Mouse (Mus musculus): ENCODE measurements around the gene Bmi1. TPM values are rescaled to one million over a fixed set of nuclear protein-coding genes. Genes with fewer than 3 reads are reported as not detected.

Bmi1 gene
- polyA plus RNA-seq, 1 experiment from 2014 or later: 15.8 TPM

DNA sequence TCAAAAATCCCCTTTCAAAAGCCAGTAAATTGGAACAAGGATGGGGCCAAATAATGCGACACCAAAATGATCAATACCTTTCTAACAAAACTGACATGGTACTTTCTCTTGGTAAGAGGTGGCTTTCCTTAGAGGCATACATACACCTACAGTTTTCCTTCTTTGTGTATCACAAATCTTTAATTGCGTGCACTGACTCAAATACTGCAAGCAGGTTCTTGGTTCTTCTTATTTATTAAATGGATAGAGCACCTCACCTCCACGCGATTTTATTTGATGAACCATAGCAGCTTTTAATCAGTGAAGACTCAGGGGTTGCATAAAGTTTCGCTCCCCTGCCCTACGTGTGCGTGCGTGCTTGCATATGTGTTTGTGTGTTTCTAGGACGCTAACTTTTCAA lies 13.9 kb downstream of the Bmi1 start:
- no peak overlapping the region for H3K4me3 ChIP-seq (ENCODE audit: low read length)
- H3K4me2 ChIP-seq (ENCODE audit: low read depth, low read length): no peak overlapping the region
- no peaks in the 10 kb centered on the region for H3K36me3 ChIP-seq (ENCODE audit: control insufficient read depth, insufficient read depth)
- peaks cover 17% of the 10 kb centered on the region for H3K4me1 ChIP-seq (ENCODE audit: control insufficient read depth, insufficient read depth, low read length)
- H3K9ac ChIP-seq (ENCODE audit: low read length): no peak overlapping the region
- peaks cover 54% of the 10 kb centered on the region for H3K27me3 ChIP-seq (ENCODE audit: control insufficient read depth, insufficient read depth, low read length)
- WGBS: 3% methylated on average over 9 of the region's 9 CpGs
- H3K27ac ChIP-seq (ENCODE audit: low read length): no peak overlapping the region
- no peak for ATAC-seq (replicated peaks; ENCODE audit: extremely low read depth, insufficient read depth, low FRiP score)
- peaks cover 7% of the 10 kb centered on the region for H3K9me3 ChIP-seq (replicated peaks; ENCODE audit: control insufficient read depth, low read length)

DNA sequence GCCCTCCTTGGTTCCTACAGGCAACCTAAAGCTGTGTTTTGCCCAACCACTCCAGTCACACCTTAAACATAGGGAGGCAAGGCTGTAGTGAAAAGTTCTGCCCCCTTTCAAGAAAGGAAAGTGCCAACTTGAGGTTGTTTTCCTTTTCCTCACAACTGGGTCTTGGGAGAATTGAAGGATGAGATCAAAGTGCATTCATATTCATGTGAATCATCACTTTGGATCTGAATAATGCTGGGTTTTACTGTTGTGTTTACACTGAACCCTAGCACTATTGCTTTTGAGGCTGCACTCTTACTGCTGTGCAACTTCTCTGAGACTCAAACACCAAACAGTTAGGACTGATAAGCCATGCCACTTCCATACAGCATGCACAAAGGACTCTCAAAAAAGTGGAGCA lies 15.2 kb downstream of the Bmi1 start:
- ATAC-seq (replicated peaks; ENCODE audit: extremely low read depth, insufficient read depth, low FRiP score): no peak
- Histone ChIP-seq H3K4me1 (ENCODE audit: control insufficient read depth, insufficient read depth, low read length) (peaks cover 17% of the 10 kb centered on the region), H3K36me3 (ENCODE audit: control insufficient read depth, insufficient read depth) (no peaks in the 10 kb centered on the region), H3K4me3 (ENCODE audit: low read length) (no peak overlapping the region), H3K27me3 (ENCODE audit: control insufficient read depth, insufficient read depth, low read length) (peaks cover 50% of the 10 kb centered on the region), H3K9me3 (replicated peaks; ENCODE audit: control insufficient read depth, low read length) (peaks cover 7% of the 10 kb centered on the region), H3K4me2 (ENCODE audit: low read depth, low read length) (no peak overlapping the region), H3K9ac (ENCODE audit: low read length) (no peak overlapping the region), H3K27ac (ENCODE audit: low read length) (no peak overlapping the region)

DNA sequence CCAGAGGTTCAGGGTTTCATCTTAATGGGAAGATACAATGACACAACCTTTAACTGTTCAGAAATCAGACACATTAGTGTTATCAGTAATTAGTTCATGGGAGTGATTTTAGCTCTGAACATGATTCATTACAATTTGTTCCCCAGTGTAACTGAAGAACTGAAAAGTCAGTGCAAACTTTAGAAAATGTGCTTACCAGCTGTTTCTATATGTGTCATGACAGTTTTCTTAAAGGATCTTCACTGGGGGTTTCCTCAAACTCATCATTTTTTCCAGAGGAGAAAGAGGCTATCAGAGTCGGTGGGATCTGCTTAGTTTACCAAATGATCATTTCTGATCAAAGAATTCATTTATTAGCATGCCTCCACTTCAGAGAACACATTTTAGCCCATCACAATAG lies 15.7 kb downstream of the Bmi1 start:
- no peak overlapping the region for H3K4me3 ChIP-seq (ENCODE audit: low read length)
- H3K27ac ChIP-seq (ENCODE audit: low read length): no peak overlapping the region
- no peak overlapping the region for H3K4me2 ChIP-seq (ENCODE audit: low read depth, low read length)
- peaks cover 7% of the 10 kb centered on the region for H3K9me3 ChIP-seq (replicated peaks; ENCODE audit: control insufficient read depth, low read length)
- H3K27me3 ChIP-seq (ENCODE audit: control insufficient read depth, insufficient read depth, low read length): peaks cover 45% of the 10 kb centered on the region
- H3K4me1 ChIP-seq (ENCODE audit: control insufficient read depth, insufficient read depth, low read length): peaks cover 17% of the 10 kb centered on the region
- no peaks in the 10 kb centered on the region for H3K36me3 ChIP-seq (ENCODE audit: control insufficient read depth, insufficient read depth)
- no peak overlapping the region for H3K9ac ChIP-seq (ENCODE audit: low read length)
- ATAC-seq (replicated peaks; ENCODE audit: extremely low read depth, insufficient read depth, low FRiP score): no peak
- 5% methylated on average over 1 of the region's 1 CpGs for WGBS

DNA sequence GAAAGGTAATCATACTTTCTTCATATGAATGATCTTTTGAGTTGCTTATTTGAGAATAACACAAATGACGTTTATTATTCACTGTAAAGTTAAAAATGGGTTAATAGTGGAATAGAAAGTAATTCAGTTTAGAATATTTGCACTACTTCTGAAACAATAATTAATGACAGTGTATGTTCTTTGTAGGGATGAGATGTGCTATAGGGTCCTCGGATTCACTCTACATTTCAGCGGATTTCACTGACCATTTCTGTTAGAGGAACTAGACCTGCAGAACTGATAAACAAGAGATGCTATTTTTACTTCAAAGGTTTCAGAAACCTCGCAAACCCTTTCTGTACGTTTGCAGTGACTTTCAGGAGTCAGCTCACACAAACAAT lies 16.7 kb downstream of the Bmi1 start:
- Histone ChIP-seq H3K4me1 (ENCODE audit: control insufficient read depth, insufficient read depth, low read length) (peaks cover 18% of the 10 kb centered on the region), H3K9ac (ENCODE audit: low read length) (no peak overlapping the region), H3K36me3 (ENCODE audit: control insufficient read depth, insufficient read depth) (no peaks in the 10 kb centered on the region), H3K27ac (ENCODE audit: low read length) (no peak overlapping the region), H3K4me3 (ENCODE audit: low read length) (peak overlapping the region; percentile 79), H3K27me3 (ENCODE audit: control insufficient read depth, insufficient read depth, low read length) (peaks cover 48% of the 10 kb centered on the region), H3K9me3 (replicated peaks; ENCODE audit: control insufficient read depth, low read length) (peaks cover 4% of the 10 kb centered on the region; the same call in 1 of the 2 replicates), H3K4me2 (ENCODE audit: low read depth, low read length) (peak overlapping the region; percentile 97)
- WGBS: under 1% methylated on average over 5 of the region's 5 CpGs
- ATAC-seq (replicated peaks; ENCODE audit: extremely low read depth, insufficient read depth, low FRiP score): no peak

DNA sequence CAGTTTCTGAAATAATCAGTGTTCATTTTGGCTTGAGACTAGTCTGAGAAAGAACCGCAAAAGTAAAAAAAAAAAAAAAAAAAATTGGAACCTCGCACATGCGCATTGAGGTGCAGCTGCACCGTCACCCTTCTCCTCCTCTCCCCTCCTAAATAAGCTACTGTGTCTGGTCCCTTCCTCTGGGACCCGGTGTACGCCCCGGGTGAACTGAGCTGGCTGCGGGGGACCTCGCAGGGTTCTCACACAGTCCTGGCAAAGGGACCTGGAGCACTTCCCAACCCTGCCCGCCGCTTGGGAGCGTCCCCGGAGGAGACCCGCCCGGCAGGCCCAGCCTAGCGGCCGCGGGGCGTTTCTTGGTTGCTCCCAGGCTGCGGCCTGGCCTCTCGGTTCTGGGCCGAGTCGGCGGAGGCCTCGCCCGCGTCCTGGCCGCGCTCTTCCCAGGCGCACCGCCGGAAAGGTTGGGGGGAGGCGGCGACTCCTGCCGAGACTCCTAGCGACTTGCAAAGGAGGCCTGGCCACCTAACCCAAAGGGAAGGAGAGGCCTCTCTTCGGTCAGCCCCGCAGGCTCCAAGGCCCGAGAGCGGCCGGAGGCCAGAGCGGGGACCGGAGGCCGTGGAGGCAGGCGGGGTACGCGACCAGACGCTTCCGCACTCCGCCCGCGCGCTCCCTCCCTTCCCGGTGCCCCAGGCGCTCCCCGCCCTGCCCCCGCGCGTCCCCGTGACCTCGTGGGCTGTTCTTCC lies 17.2 kb downstream of the Bmi1 start, which contains the start of gene Spag6:
Gene Spag6, plus strand, starts transcription at position 162 of the 740 bp plus-strand sequence.
- H3K27ac ChIP-seq (ENCODE audit: low read length): peak within 1 kb of the TSS; percentile 86
- no peaks in the 10 kb centered on the region for H3K9me3 ChIP-seq (replicated peaks; ENCODE audit: control insufficient read depth, low read length)
- peaks cover 19% of the 10 kb centered on the region for H3K4me1 ChIP-seq (ENCODE audit: control insufficient read depth, insufficient read depth, low read length)
- H3K27me3 ChIP-seq (ENCODE audit: control insufficient read depth, insufficient read depth, low read length): peaks cover 48% of the 10 kb centered on the region
- ATAC-seq (replicated peaks; ENCODE audit: extremely low read depth, insufficient read depth, low FRiP score): peak; percentile 79
- peak within 1 kb of the TSS; percentile 97 for H3K4me2 ChIP-seq (ENCODE audit: low read depth, low read length)
- H3K36me3 ChIP-seq (ENCODE audit: control insufficient read depth, insufficient read depth): no peaks in the 10 kb centered on the region
- H3K9ac ChIP-seq (ENCODE audit: low read length): peak within 1 kb of the TSS; percentile 95
- peak within 1 kb of the TSS; percentile 79 for H3K4me3 ChIP-seq (ENCODE audit: low read length)
- WGBS: under 1% methylated on average over 55 of the region's 61 CpGs

DNA sequence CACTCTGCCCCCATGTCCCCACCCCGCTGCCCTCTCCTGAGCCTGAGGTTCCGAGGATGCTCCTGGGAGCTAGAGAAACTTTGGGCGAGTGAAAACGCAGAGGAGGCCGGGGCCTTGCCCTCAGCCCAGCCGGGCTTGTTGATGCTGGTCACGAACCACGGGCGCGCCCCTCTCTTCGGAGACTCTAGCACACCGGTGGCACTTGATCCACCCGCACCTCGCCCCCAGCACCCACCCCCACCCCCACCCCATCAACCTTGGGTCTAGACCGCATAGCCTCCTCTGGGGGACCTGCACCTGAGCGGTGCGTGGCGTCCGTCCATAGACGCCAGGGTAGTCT lies 17.8 kb downstream of the Bmi1 start:
- Histone ChIP-seq H3K36me3 (ENCODE audit: control insufficient read depth, insufficient read depth) (no peaks in the 10 kb centered on the region), H3K27me3 (ENCODE audit: control insufficient read depth, insufficient read depth, low read length) (peaks cover 47% of the 10 kb centered on the region), H3K4me3 (ENCODE audit: low read length) (peak overlapping the region; percentile 79), H3K9ac (ENCODE audit: low read length) (peak overlapping the region; percentile 95), H3K9me3 (replicated peaks; ENCODE audit: control insufficient read depth, low read length) (no peaks in the 10 kb centered on the region), H3K27ac (ENCODE audit: low read length) (peak overlapping the region; percentile 86), H3K4me1 (ENCODE audit: control insufficient read depth, insufficient read depth, low read length) (peaks cover 16% of the 10 kb centered on the region), H3K4me2 (ENCODE audit: low read depth, low read length) (peak overlapping the region; percentile 97)
- peak; percentile 28; the same call in 1 of the 2 replicates for ATAC-seq (replicated peaks; ENCODE audit: extremely low read depth, insufficient read depth, low FRiP score)
- under 1% methylated on average over 20 of the region's 20 CpGs for WGBS

DNA sequence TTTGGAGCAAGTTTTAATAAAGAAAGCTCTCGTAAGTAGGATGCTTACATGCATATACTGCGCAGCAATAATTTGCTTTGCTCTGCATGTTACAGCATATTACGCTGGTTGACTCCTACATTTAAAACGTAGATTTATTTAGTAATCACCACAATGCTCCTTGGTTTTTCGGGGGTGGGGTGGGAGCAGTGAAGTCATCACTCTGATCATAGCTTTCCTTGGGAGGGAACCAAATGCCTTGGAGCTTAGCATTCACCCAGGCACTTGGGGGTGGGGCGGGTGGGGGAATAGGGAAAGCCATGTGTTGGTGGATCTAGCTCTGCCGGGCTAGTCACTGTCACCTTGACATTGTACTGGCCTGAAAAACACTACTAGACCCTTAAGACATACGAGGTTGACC lies 18.3 kb downstream of the Bmi1 start:
- peak overlapping the region; percentile 97 for H3K4me2 ChIP-seq (ENCODE audit: low read depth, low read length)

DNA sequence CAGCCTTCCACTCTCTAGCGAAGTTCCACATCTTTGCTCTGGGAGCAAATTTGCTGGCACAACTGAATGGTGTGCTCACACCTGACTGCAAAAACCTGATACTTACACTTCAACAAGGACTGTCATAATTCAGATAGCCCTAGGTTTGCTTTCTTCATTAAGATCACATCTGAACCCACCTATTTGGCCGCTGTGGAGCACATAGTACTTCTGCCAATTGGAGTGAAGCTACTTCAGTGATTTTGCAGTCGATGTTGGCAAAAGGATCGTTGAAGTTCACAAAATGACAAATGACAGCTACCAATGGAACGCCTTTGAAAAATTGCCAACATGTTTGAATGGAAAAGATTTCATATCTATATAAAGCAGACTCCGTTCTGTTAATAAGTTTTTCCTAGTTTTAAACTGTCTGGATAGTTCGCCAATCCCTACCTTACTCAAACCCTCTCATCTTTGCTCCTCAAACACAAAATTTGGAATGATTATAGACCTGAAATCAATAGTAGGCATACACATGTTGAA lies 18.9 kb downstream of the Bmi1 start:
- ATAC-seq (replicated peaks; ENCODE audit: extremely low read depth, insufficient read depth, low FRiP score): no peak
- Histone ChIP-seq H3K27me3 (ENCODE audit: control insufficient read depth, insufficient read depth, low read length) (peaks cover 53% of the 10 kb centered on the region), H3K4me2 (ENCODE audit: low read depth, low read length) (no peak overlapping the region), H3K9ac (ENCODE audit: low read length) (no peak overlapping the region), H3K4me1 (ENCODE audit: control insufficient read depth, insufficient read depth, low read length) (peaks cover 11% of the 10 kb centered on the region), H3K27ac (ENCODE audit: low read length) (no peak overlapping the region), H3K4me3 (ENCODE audit: low read length) (no peak overlapping the region), H3K36me3 (ENCODE audit: control insufficient read depth, insufficient read depth) (no peaks in the 10 kb centered on the region), H3K9me3 (replicated peaks; ENCODE audit: control insufficient read depth, low read length) (no peaks in the 10 kb centered on the region)
- WGBS: 10% methylated on average over 7 of the region's 7 CpGs

More for the DNA sequence above, 18.3 kb downstream of the Bmi1 start:
- 10% methylated on average over 8 of the region's 8 CpGs for WGBS
- Histone ChIP-seq H3K9me3 (replicated peaks; ENCODE audit: control insufficient read depth, low read length) (no peaks in the 10 kb centered on the region), H3K27ac (ENCODE audit: low read length) (no peak overlapping the region), H3K27me3 (ENCODE audit: control insufficient read depth, insufficient read depth, low read length) (peaks cover 50% of the 10 kb centered on the region), H3K36me3 (ENCODE audit: control insufficient read depth, insufficient read depth) (no peaks in the 10 kb centered on the region), H3K9ac (ENCODE audit: low read length) (no peak overlapping the region), H3K4me3 (ENCODE audit: low read length) (peak overlapping the region; percentile 79; the same call in 1 of the 2 replicates), H3K4me1 (ENCODE audit: control insufficient read depth, insufficient read depth, low read length) (peaks cover 11% of the 10 kb centered on the region)
- no peak for ATAC-seq (replicated peaks; ENCODE audit: extremely low read depth, insufficient read depth, low FRiP score)

DNA sequence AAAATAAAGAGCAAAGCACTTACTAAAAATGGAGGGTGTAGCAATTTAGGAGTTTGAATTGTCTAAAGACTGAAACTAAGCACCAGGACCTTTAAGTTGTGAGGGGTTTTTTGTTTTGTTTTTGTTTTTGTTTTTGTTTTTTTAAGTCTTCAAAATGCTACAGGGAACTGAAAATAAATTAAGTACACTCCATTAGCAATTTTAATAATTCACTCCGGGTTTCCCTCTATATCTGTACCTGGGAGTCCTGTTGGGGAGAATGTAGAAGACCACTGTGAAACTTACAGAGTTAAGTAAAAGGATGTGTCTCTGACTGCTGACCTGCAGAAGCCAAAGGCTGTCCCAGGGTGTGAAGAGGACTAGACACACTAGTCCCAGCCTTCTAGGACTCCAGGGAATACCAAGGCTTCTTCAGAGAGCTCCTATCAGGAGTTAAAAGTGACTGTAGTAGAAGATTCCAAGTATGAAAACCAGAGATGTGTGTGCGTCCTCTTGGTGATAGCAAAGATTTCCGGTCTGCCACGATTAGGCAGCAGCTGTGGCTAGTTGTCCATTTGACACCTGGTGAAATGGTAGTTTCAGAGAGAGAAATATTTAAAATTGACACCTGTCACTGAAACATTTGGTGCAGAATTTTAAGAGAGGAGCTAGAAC lies 20.9 kb downstream of the Bmi1 start:
- Histone ChIP-seq H3K36me3 (ENCODE audit: control insufficient read depth, insufficient read depth) (no peaks in the 10 kb centered on the region), H3K9me3 (replicated peaks; ENCODE audit: control insufficient read depth, low read length) (no peaks in the 10 kb centered on the region), H3K4me2 (ENCODE audit: low read depth, low read length) (no peak overlapping the region), H3K4me3 (ENCODE audit: low read length) (no peak overlapping the region), H3K27me3 (ENCODE audit: control insufficient read depth, insufficient read depth, low read length) (peaks cover 52% of the 10 kb centered on the region), H3K9ac (ENCODE audit: low read length) (no peak overlapping the region), H3K27ac (ENCODE audit: low read length) (no peak overlapping the region), H3K4me1 (ENCODE audit: control insufficient read depth, insufficient read depth, low read length) (peaks cover 11% of the 10 kb centered on the region)
- ATAC-seq (replicated peaks; ENCODE audit: extremely low read depth, insufficient read depth, low FRiP score): no peak
- 5% methylated on average over 4 of the region's 4 CpGs for WGBS
